Mouse (Mus musculus) lung, embryonic 16.5 days (tissue): Measurements from ENCODE around the gene Noc3l. TPM values are rescaled to one million over a fixed set of nuclear protein-coding genes. Genes with fewer than 3 reads are reported as not detected.

Experiments used
- ATAC-seq: fragments of 200-750 bp; cut with Nextera tagmentation; 2 replicates; pipeline ENCODE4 v1.8.0; 2017; ENCODE audit warnings: low read depth, mild to moderate bottlenecking, moderate library complexity
- H3K27ac ChIP-seq: fragments of 300-500 bp; sonication (generic); 2 replicates; pipeline ENCODE4 v1.5.1; 2014; ENCODE audit warnings: mild to moderate bottlenecking, control low read depth, low read length
- H3K27me3 ChIP-seq: fragments of 300-500 bp; sonication (generic); 2 replicates; pipeline ENCODE4 v1.6.1; 2014; ENCODE audit warnings: low read depth, low read length, mixed read lengths; ENCODE audit not compliant: control insufficient read depth, insufficient read depth
- H3K36me3 ChIP-seq: fragments of 300-500 bp; sonication (generic); 2 replicates; pipeline ENCODE4 v1.6.1; 2014; ENCODE audit warnings: low read length; ENCODE audit not compliant: control insufficient read depth, insufficient read depth
- H3K4me1 ChIP-seq: fragments of 300-500 bp; sonication (generic); replicated peaks from 2 replicates; pipeline ENCODE4 v1.6.1; 2014; ENCODE audit warnings: low read length, mixed read lengths; ENCODE audit not compliant: control insufficient read depth, insufficient read depth
- H3K4me2 ChIP-seq: fragments of 300-500 bp; sonication (generic); 2 replicates; pipeline ENCODE4 v1.6.1; 2014; ENCODE audit warnings: low read depth, low read length, control low read depth
- H3K4me3 ChIP-seq: fragments of 300-500 bp; sonication (generic); 2 replicates; pipeline ENCODE4 v1.5.1; 2014; ENCODE audit warnings: mild to moderate bottlenecking, low read length, control low read depth
- H3K9ac ChIP-seq: fragments of 300-500 bp; sonication (generic); 2 replicates; pipeline ENCODE4 v1.6.1; 2014; ENCODE audit warnings: low read length, control low read depth
- H3K9me3 ChIP-seq: fragments of 300-500 bp; sonication (generic); 2 replicates; pipeline ENCODE4 v1.6.1; 2016; ENCODE audit warnings: low read length; ENCODE audit not compliant: control insufficient read depth
- WGBS: fragments of 180-500 bp; shearing (Covaris S2); extraction: QIAGEN DNeasy Blood & Tissue Kit; methylation state at CpG from one replicate; pipeline ENCODE4 v1.1.7; 2014; 5-methylcytosine and 5-hydroxymethylcytosine counted together
- polyA plus RNA-seq: library from polyadenylated mRNA; unstranded; fragments of >200 nt; fragmentation: Nextera tagmentation; extraction: Ambion mirVana; gene quantifications from 2 replicates; pipeline ENCODE4 v1.2.1, GENCODE M21; 2015

Gene Noc3l
- polyA plus RNA-seq, 1 experiment from 2014 or later = 7.3 TPM

- no peaks in the 10 kb centered on the region for H3K4me1 ChIP-seq
These were observed 73.1 kb downstream of the Noc3l start for GRCm38 (mm10) chr19:38745810-38746491.

GRCm38 (mm10) chr19:38744546-38744945 lies 74.5 kb downstream of the Noc3l start:
- H3K4me2 ChIP-seq = no peak overlapping the region
- no peaks in the 10 kb centered on the region for H3K4me1 ChIP-seq
- H3K36me3 ChIP-seq = no peaks in the 10 kb centered on the region
- WGBS = 84% methylated on average over 8 of the region's 8 CpGs
- no peak for ATAC-seq
- H3K4me3 ChIP-seq = no peak overlapping the region
- no peaks in the 10 kb centered on the region for H3K27me3 ChIP-seq
- H3K9ac ChIP-seq = no peak overlapping the region
- H3K9me3 ChIP-seq = no peaks in the 10 kb centered on the region
- no peak overlapping the region for H3K27ac ChIP-seq

More at GRCm38 (mm10) chr19:38745810-38746491, 73.1 kb downstream of the Noc3l start:
- H3K36me3 ChIP-seq = no peaks in the 10 kb centered on the region
- ATAC-seq = no peak
- no peak overlapping the region for H3K4me3 ChIP-seq
- no peak overlapping the region for H3K27ac ChIP-seq
- H3K27me3 ChIP-seq = no peaks in the 10 kb centered on the region
- H3K4me2 ChIP-seq = no peak overlapping the region
- no peaks in the 10 kb centered on the region for H3K9me3 ChIP-seq
- H3K9ac ChIP-seq = no peak overlapping the region
- 58% methylated on average over 10 of the region's 10 CpGs for WGBS

Other genes starting within 250 kb of the Noc3l start
- gene Tbc1d12, start 17.3 kb upstream of the Noc3l start, polyA plus RNA-seq = 2.3 and 2.5 TPM in 2 replicates
- gene Hells, start 111.7 kb upstream of the Noc3l start, polyA plus RNA-seq = 45.2 and 47.9 TPM in 2 replicates
- gene Cyp2c55, start 187.8 kb upstream of the Noc3l start, polyA plus RNA-seq = not detected in 2 replicates
- not detected in 2 replicates for gene Cyp2c65, start 241.8 kb upstream of the Noc3l start, polyA plus RNA-seq